Mouse (Mus musculus): ENCODE measurements around the gene D430041D05Rik.

- TF ChIP-seq POLR2A (IDR thresholded peaks at IDR 0.05; ENCODE audit: low read depth, low read length) = no peak
- TF ChIP-seq CTCF (IDR thresholded peaks at IDR 0.05; ENCODE audit: borderline replicate concordance, insufficient read depth, low read length) = no peak
Measured at GRCm38 (mm10) chr2:104286821-104287220, 124.0 kb downstream of the D430041D05Rik start.
